Mouse (Mus musculus): ENCODE measurements around the gene Tcfl5. TPM values are rescaled to one million over a fixed set of nuclear protein-coding genes. Genes with fewer than 3 reads are reported as not detected.
A peak's percentile ranks its signal among the peaks of the same experiment; 100 is the strongest.

The Tcfl5 gene
- polyA plus RNA-seq, 1 experiment from 2014 or later: 0.07 TPM

DNA sequence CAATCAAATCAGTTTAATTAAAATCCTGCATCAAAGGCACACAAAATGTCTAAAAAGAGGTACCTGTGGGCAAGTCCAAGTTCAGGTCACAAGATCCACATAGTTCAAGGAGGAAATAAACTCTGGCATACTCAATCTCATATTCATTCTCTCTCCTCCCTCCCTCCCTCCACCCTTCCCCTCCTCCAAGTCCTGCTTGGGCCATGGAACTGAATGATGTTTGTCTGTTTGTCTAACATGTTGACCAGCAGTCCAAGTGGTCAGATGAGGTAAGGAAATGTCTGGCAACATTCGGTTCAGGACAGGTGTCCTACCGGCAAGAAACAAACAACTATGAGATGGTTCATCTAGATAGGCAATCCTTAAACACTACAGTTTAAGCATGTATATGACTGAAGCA lies 34.2 kb upstream of the Tcfl5 start:
- H3K27ac ChIP-seq (ENCODE audit: low read depth, low read length): no peak overlapping the region
- H3K4me2 ChIP-seq (replicated peaks; ENCODE audit: low read depth): no peak overlapping the region
- H3K4me3 ChIP-seq (ENCODE audit: low read depth, low read length): no peak overlapping the region
- peaks cover 34% of the 10 kb centered on the region for H3K36me3 ChIP-seq (ENCODE audit: control insufficient read depth, insufficient read depth)
- H3K4me1 ChIP-seq (replicated peaks; ENCODE audit: control insufficient read depth, insufficient read depth, low read length): no peaks in the 10 kb centered on the region
- H3K27me3 ChIP-seq (replicated peaks; ENCODE audit: control insufficient read depth, insufficient read depth, low read length): no peaks in the 10 kb centered on the region
- TF ChIP-seq CTCF (IDR thresholded peaks at IDR 0.05; ENCODE audit: low read depth): no peak
- WGBS: 69% methylated on average over 2 of the region's 2 CpGs
- H3K9me3 ChIP-seq (ENCODE audit: control insufficient read depth): no peaks in the 10 kb centered on the region
- no peak overlapping the region for H3K9ac ChIP-seq (ENCODE audit: low read depth, low read length)
- no peak for ATAC-seq

DNA sequence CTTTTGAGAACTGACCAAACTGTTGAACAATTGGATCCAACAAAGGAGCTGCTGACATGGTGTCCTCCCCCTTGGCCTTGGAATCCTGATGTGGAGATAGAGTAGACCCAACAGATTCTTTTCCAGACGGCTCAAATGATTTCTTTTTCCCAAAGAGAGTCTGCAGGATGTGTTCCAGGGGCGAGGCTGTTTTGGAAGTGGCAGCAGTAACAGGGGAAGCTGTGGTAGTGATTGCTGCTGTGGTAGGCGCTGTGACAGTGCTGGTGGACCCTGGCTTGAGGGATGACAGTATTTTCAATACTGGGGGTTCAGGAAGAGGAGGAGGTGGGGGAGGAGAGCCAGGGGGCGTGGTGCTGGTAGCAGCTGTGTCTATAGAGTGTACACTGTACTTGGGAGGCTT lies 19.5 kb upstream of the Tcfl5 start:
- no peak for ATAC-seq
- WGBS: 83% methylated on average over 4 of the region's 4 CpGs
- Histone ChIP-seq H3K27ac (ENCODE audit: low read depth, low read length) (no peak overlapping the region), H3K4me2 (replicated peaks; ENCODE audit: low read depth) (no peak overlapping the region), H3K4me1 (replicated peaks; ENCODE audit: control insufficient read depth, insufficient read depth, low read length) (no peaks in the 10 kb centered on the region), H3K9me3 (ENCODE audit: control insufficient read depth) (no peaks in the 10 kb centered on the region), H3K9ac (ENCODE audit: low read depth, low read length) (no peak overlapping the region), H3K4me3 (ENCODE audit: low read depth, low read length) (no peak overlapping the region), H3K27me3 (replicated peaks; ENCODE audit: control insufficient read depth, insufficient read depth, low read length) (no peaks in the 10 kb centered on the region), H3K36me3 (ENCODE audit: control insufficient read depth, insufficient read depth) (peaks cover 36% of the 10 kb centered on the region)
- TF ChIP-seq CTCF (IDR thresholded peaks at IDR 0.05; ENCODE audit: low read depth): no peak

GRCm38 (mm10) chr2:180660521-180660920 lies 18.0 kb upstream of the Tcfl5 start:
- no peak for TF ChIP-seq CTCF (IDR thresholded peaks at IDR 0.05; ENCODE audit: low read depth)
- Histone ChIP-seq H3K9ac (ENCODE audit: low read depth, low read length) (no peak overlapping the region), H3K36me3 (ENCODE audit: control insufficient read depth, insufficient read depth) (peaks cover 33% of the 10 kb centered on the region), H3K9me3 (ENCODE audit: control insufficient read depth) (no peaks in the 10 kb centered on the region), H3K4me2 (replicated peaks; ENCODE audit: low read depth) (no peak overlapping the region), H3K27me3 (replicated peaks; ENCODE audit: control insufficient read depth, insufficient read depth, low read length) (no peaks in the 10 kb centered on the region), H3K4me3 (ENCODE audit: low read depth, low read length) (no peak overlapping the region), H3K4me1 (replicated peaks; ENCODE audit: control insufficient read depth, insufficient read depth, low read length) (no peaks in the 10 kb centered on the region), H3K27ac (ENCODE audit: low read depth, low read length) (no peak overlapping the region)
- WGBS: 83% methylated on average over 5 of the region's 5 CpGs
- ATAC-seq: no peak

GRCm38 (mm10) chr2:180659353-180660150 lies 17.0 kb upstream of the Tcfl5 start:
- no peaks in the 10 kb centered on the region for H3K27me3 ChIP-seq (replicated peaks; ENCODE audit: control insufficient read depth, insufficient read depth, low read length)
- H3K4me2 ChIP-seq (replicated peaks; ENCODE audit: low read depth): peak overlapping the region; percentile 30
- H3K36me3 ChIP-seq (ENCODE audit: control insufficient read depth, insufficient read depth): peaks cover 24% of the 10 kb centered on the region
- H3K27ac ChIP-seq (ENCODE audit: low read depth, low read length): no peak overlapping the region
- 0 out of 2 replicates have a peak overlapping the region, but pooled peaks have one; percentile 17 for H3K9ac ChIP-seq (ENCODE audit: low read depth, low read length)
- ATAC-seq: no peak
- WGBS: 40% methylated on average over 42 of the region's 42 CpGs
- no peaks in the 10 kb centered on the region for H3K4me1 ChIP-seq (replicated peaks; ENCODE audit: control insufficient read depth, insufficient read depth, low read length)
- no peak for TF ChIP-seq CTCF (IDR thresholded peaks at IDR 0.05; ENCODE audit: low read depth)
- no peak overlapping the region for H3K4me3 ChIP-seq (ENCODE audit: low read depth, low read length)
- H3K9me3 ChIP-seq (ENCODE audit: control insufficient read depth): no peaks in the 10 kb centered on the region

- Histone ChIP-seq H3K4me2 (replicated peaks; ENCODE audit: low read depth) (no peak overlapping the region), H3K9ac (ENCODE audit: low read depth, low read length) (no peak overlapping the region), H3K27me3 (replicated peaks; ENCODE audit: control insufficient read depth, insufficient read depth, low read length) (no peaks in the 10 kb centered on the region), H3K4me3 (ENCODE audit: low read depth, low read length) (no peak overlapping the region), H3K4me1 (replicated peaks; ENCODE audit: control insufficient read depth, insufficient read depth, low read length) (no peaks in the 10 kb centered on the region), H3K36me3 (ENCODE audit: control insufficient read depth, insufficient read depth) (peaks cover 20% of the 10 kb centered on the region), H3K27ac (ENCODE audit: low read depth, low read length) (no peak overlapping the region), H3K9me3 (ENCODE audit: control insufficient read depth) (no peaks in the 10 kb centered on the region)
- no peak for ATAC-seq
- no peak for TF ChIP-seq CTCF (IDR thresholded peaks at IDR 0.05; ENCODE audit: low read depth)
- 93% methylated on average over 5 of the region's 5 CpGs for WGBS
Observed at GRCm38 (mm10) chr2:180658381-180658780, 15.9 kb upstream of the Tcfl5 start.

DNA sequence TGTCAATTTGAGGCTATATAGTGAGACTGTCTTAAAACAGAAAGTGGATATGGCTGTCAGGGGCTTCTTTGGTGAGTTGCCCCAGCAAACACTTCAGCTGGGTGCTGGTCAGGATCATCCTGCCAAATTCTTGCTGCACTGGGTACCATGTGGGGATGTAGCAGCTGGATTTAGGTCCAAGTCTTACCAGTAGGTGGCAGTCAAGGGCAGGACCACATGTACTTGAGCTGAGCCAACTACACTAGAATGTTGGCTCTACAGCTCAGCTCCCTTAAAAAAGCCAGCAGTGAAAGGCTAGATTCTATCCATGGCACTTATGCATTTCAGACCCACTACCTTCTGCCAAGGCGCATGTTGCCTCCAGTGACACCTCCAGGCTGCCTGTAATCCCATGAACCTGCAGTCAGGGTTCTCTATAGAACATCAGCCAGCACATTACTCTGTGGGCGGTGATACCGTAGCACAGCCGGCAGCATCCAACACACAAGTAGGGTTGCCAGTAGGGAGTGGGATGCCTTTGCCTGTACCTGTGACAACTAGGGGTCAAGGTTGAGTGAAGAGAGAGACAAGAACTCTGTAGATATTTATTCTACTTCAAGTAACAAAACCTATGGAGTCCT lies 15.0 kb upstream of the Tcfl5 start:
- Histone ChIP-seq H3K4me2 (replicated peaks; ENCODE audit: low read depth) (no peak overlapping the region), H3K9ac (ENCODE audit: low read depth, low read length) (no peak overlapping the region), H3K9me3 (ENCODE audit: control insufficient read depth) (no peaks in the 10 kb centered on the region), H3K4me1 (replicated peaks; ENCODE audit: control insufficient read depth, insufficient read depth, low read length) (no peaks in the 10 kb centered on the region), H3K27me3 (replicated peaks; ENCODE audit: control insufficient read depth, insufficient read depth, low read length) (no peaks in the 10 kb centered on the region), H3K27ac (ENCODE audit: low read depth, low read length) (no peak overlapping the region), H3K36me3 (ENCODE audit: control insufficient read depth, insufficient read depth) (peaks cover 19% of the 10 kb centered on the region), H3K4me3 (ENCODE audit: low read depth, low read length) (no peak overlapping the region)
- WGBS: 83% methylated on average over 4 of the region's 4 CpGs
- peak; percentile 51 for ATAC-seq
- peak; percentile 92 for TF ChIP-seq CTCF (IDR thresholded peaks at IDR 0.05; ENCODE audit: low read depth)
